Mouse (Mus musculus): ENCODE results near the gene Astn2. TPM values are rescaled to one million over a fixed set of nuclear protein-coding genes. Genes with fewer than 3 reads are reported as not detected.

Gene Astn2
- polyA plus RNA-seq, 1 experiment, result not detected

DNA sequence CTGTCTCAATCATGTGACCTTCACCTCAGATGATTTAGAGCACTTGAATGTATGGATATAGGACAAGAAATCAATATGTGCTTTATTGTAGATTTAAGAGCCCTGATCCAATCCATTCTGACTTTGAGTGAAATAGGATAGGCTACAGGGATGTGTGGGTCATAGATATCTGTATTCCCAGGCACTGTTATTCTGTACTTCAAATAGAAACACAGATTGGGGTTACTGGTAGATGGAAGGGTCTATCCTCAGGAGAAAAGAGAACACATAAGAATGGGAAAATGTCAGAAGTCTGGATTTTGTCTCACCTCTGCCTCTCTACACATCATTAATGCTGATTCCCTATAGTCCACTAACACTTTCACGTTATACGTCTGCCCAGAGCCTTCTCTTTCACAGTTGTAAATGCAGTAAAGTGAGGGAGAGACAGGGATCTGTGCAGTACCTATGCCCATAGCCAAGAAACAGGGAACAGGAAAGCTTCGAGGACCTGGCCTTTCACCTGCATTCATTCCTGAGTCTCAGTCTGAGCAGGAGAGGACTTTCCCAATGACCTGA is 981.3 kb downstream of the Astn2 start:
- Histone ChIP-seq H3K4me3 (no peak overlapping the region), H3K4me2 (ENCODE audit: low read depth) (no peak overlapping the region), H3ac (ENCODE audit: control insufficient read depth, insufficient read length) (no peak overlapping the region), H3K79me2 (ENCODE audit: control insufficient read depth, insufficient read depth) (no peaks in the 10 kb centered on the region), H3K36me3 (ENCODE audit: control insufficient read depth, insufficient read depth) (no peaks in the 10 kb centered on the region), H3K27me3 (ENCODE audit: control insufficient read depth, insufficient read depth, insufficient read length) (no peaks in the 10 kb centered on the region)
- TF ChIP-seq TCF3 (IDR thresholded peaks at IDR 0.05; ENCODE audit: insufficient read length, low read depth), result no peak
- no peak for TF ChIP-seq USF1 (IDR thresholded peaks at IDR 0.05; ENCODE audit: low read depth)
- no peak for TF ChIP-seq MYOG (IDR thresholded peaks at IDR 0.05; ENCODE audit: control insufficient read depth in 1 of 3, insufficient read depth in 1 of 3, insufficient read length in 2 of 3, low read depth in 2 of 3)
- no peak for TF ChIP-seq MYOD1 (IDR thresholded peaks at IDR 0.05; ENCODE audit: control insufficient read depth in 1 of 3, insufficient read length in 2 of 3, low read depth in 2 of 3)
- no peak for TF ChIP-seq MAX (IDR thresholded peaks at IDR 0.05; ENCODE audit: low read depth)
- TF ChIP-seq POLR2A (IDR thresholded peaks at IDR 0.05; ENCODE audit: insufficient read length, low read depth), result no peak
- no peak for TF ChIP-seq SRF (IDR thresholded peaks at IDR 0.05; ENCODE audit: control insufficient read depth, insufficient read length, low read depth)
- TF ChIP-seq CEBPB (IDR thresholded peaks at IDR 0.05; ENCODE audit: insufficient read depth, poor library complexity, severe bottlenecking), result no peak
- TF ChIP-seq TCF12 (IDR thresholded peaks at IDR 0.05; ENCODE audit: insufficient read depth, poor library complexity, severe bottlenecking), result no peak
- TF ChIP-seq REST (IDR thresholded peaks at IDR 0.05; ENCODE audit: insufficient read depth, insufficient read length), result no peak

DNA sequence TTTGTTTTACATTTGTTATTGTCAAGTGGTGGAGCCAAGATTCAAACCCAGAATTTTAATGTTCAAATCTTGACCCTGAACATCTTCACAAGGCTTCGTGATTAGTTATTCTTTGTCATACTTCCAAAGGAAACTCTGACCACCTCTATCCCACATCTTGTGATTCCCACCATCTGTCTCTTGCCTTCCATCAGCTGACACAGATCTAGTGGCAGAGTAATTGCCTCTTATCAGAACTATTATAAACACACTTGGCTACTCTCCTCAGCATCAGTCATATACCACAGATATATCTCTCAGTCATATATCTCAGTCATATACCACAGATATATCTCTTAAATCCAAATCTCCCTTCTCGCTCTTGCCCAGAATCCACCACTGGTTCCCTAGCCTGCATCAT is 983.1 kb downstream of the Astn2 start:
- TF ChIP-seq USF1 (IDR thresholded peaks at IDR 0.05; ENCODE audit: low read depth) (no peak), MAX (IDR thresholded peaks at IDR 0.05; ENCODE audit: low read depth) (no peak), TCF3 (IDR thresholded peaks at IDR 0.05; ENCODE audit: insufficient read length, low read depth) (no peak), POLR2A (IDR thresholded peaks at IDR 0.05; ENCODE audit: insufficient read length, low read depth) (no peak), TCF12 (IDR thresholded peaks at IDR 0.05; ENCODE audit: insufficient read depth, poor library complexity, severe bottlenecking) (no peak), SRF (IDR thresholded peaks at IDR 0.05; ENCODE audit: control insufficient read depth, insufficient read length, low read depth) (no peak), MYOG (IDR thresholded peaks at IDR 0.05; ENCODE audit: control insufficient read depth in 1 of 3, insufficient read depth in 1 of 3, insufficient read length in 2 of 3, low read depth in 2 of 3) (no peak)

DNA sequence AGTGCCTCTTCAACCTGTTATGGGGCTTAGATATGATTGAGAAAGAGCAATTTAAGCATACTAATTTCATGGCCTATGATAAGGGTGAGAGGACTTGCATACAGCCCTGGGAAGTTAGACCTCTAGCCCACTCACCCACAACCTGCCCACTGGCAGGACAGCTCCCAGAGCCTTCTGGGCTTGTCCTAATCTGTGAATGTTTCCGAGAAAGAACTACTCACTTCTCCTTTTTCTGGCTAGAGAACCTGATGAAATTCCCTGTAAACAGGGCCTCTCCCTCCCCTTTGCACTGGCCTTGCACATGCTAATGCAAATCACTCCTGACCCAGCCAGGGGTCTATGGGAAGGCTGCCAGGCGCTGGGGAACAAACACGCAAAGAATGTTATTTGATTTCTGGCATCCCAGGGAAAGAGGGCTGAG is 983.9 kb downstream of the Astn2 start:
- Histone ChIP-seq H3K4me2 (ENCODE audit: low read depth) (no peak overlapping the region), H3K4me3 (no peak overlapping the region), H3K27me3 (ENCODE audit: control insufficient read depth, insufficient read depth, insufficient read length) (no peaks in the 10 kb centered on the region), H3K79me2 (ENCODE audit: control insufficient read depth, insufficient read depth) (no peaks in the 10 kb centered on the region), H3K36me3 (ENCODE audit: control insufficient read depth, insufficient read depth) (no peaks in the 10 kb centered on the region), H3ac (ENCODE audit: control insufficient read depth, insufficient read length) (no peak overlapping the region)
- TF ChIP-seq CEBPB (IDR thresholded peaks at IDR 0.05; ENCODE audit: insufficient read depth, poor library complexity, severe bottlenecking) (peak; percentile 88), SRF (IDR thresholded peaks at IDR 0.05; ENCODE audit: control insufficient read depth, insufficient read length, low read depth) (no peak)

More for the DNA sequence above, 983.1 kb downstream of the Astn2 start:
- Histone ChIP-seq H3K79me2 (ENCODE audit: control insufficient read depth, insufficient read depth) (no peaks in the 10 kb centered on the region), H3K27me3 (ENCODE audit: control insufficient read depth, insufficient read depth, insufficient read length) (no peaks in the 10 kb centered on the region), H3ac (ENCODE audit: control insufficient read depth, insufficient read length) (no peak overlapping the region), H3K36me3 (ENCODE audit: control insufficient read depth, insufficient read depth) (no peaks in the 10 kb centered on the region), H3K4me2 (ENCODE audit: low read depth) (no peak overlapping the region), H3K4me3 (no peak overlapping the region)

DNA sequence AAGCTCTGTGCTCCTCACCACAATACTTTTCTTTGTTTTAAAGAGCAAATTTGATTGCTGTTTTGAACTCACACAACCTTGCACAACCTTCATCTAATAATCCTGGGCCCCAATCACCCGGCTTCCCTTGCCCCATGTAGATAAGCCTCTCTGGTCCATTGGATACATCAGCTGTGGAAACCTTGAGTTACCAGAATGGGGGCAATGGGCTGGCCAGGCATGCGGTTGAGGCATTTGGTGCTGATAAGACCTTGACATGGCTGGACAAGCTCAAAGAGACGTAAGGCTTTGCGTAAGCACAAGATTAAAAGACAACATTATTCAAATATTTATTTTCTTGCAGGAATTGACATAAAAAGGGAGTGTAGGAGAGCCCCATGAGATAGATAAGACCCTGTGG is 988.9 kb downstream of the Astn2 start:
- no peaks in the 10 kb centered on the region for H3K27me3 ChIP-seq (ENCODE audit: control insufficient read depth, insufficient read depth, insufficient read length)
- H3K36me3 ChIP-seq (ENCODE audit: control insufficient read depth, insufficient read depth), result no peaks in the 10 kb centered on the region
- no peak overlapping the region for H3K4me3 ChIP-seq
- no peaks in the 10 kb centered on the region for H3K79me2 ChIP-seq (ENCODE audit: control insufficient read depth, insufficient read depth)
- no peak overlapping the region for H3ac ChIP-seq (ENCODE audit: control insufficient read depth, insufficient read length)
- H3K4me2 ChIP-seq (ENCODE audit: low read depth), result no peak overlapping the region
- TF ChIP-seq MYOG (IDR thresholded peaks at IDR 0.05; ENCODE audit: control insufficient read depth in 1 of 3, insufficient read depth in 1 of 3, insufficient read length in 2 of 3, low read depth in 2 of 3), result no peak
- no peak for TF ChIP-seq POLR2AphosphoS2 (IDR thresholded peaks at IDR 0.05; ENCODE audit: insufficient read length, low read depth)
- no peak for TF ChIP-seq POLR2A (IDR thresholded peaks at IDR 0.05; ENCODE audit: insufficient read length, low read depth)
- no peak for TF ChIP-seq MAX (IDR thresholded peaks at IDR 0.05; ENCODE audit: low read depth)
- no peak for TF ChIP-seq MYOD1 (IDR thresholded peaks at IDR 0.05; ENCODE audit: control insufficient read depth in 1 of 3, insufficient read length in 2 of 3, low read depth in 2 of 3)
- no peak for TF ChIP-seq CEBPB (IDR thresholded peaks at IDR 0.05; ENCODE audit: insufficient read depth, poor library complexity, severe bottlenecking)
- TF ChIP-seq E2F4 (IDR thresholded peaks at IDR 0.05; ENCODE audit: insufficient read depth), result no peak
- no peak for TF ChIP-seq REST (IDR thresholded peaks at IDR 0.05; ENCODE audit: insufficient read depth, insufficient read length)
- TF ChIP-seq USF1 (IDR thresholded peaks at IDR 0.05; ENCODE audit: low read depth), result no peak
- TF ChIP-seq TCF3 (IDR thresholded peaks at IDR 0.05; ENCODE audit: insufficient read length, low read depth), result no peak
- no peak for TF ChIP-seq TCF12 (IDR thresholded peaks at IDR 0.05; ENCODE audit: insufficient read depth, poor library complexity, severe bottlenecking)
- no peak for TF ChIP-seq SRF (IDR thresholded peaks at IDR 0.05; ENCODE audit: control insufficient read depth, insufficient read length, low read depth)

DNA sequence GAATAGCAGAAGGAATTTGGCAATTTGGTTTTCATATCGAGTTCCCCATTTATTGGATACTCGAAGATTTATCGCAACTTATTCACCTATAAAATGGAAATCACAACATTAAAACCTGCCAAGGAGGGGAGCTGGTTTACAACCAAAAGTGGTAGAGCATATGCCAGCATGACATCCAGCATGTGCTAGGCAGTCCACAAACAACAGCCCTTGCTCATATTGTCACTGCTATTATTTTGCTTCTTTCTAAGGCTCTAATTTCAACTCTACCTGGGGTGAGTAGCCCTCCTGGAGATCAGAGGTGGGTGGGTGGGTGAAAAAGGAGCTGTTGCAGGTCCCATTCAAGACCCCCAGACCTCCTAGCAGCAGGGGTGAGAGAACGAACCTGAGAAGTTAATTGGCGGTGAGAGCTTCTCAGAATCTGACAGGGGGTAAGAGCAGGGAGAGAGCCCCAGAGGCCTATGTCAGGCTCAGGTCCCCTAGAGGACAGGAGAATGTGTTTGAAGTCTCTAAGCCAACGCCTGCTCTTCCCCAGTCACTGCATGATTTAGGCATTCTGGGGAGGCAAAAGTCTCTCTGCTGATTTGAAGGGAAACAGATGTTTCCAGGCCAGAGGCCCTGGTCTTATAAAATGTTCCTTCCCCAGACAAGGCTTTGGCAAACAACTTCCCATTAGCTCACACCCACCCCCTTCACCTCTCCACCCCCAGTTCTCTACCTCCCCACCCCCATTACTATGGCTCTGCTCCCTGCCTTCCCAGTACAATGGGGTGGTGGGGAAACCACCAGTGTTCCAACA is 1001.4 kb downstream of the Astn2 start:
- H3K4me3 ChIP-seq, result no peak overlapping the region
- no peak for TF ChIP-seq MYOG (IDR thresholded peaks at IDR 0.05; ENCODE audit: control insufficient read depth in 1 of 3, insufficient read depth in 1 of 3, insufficient read length in 2 of 3, low read depth in 2 of 3)
- no peak for TF ChIP-seq POLR2AphosphoS2 (IDR thresholded peaks at IDR 0.05; ENCODE audit: insufficient read length, low read depth)
- TF ChIP-seq USF1 (IDR thresholded peaks at IDR 0.05; ENCODE audit: low read depth), result no peak
- no peak for TF ChIP-seq CEBPB (IDR thresholded peaks at IDR 0.05; ENCODE audit: insufficient read depth, poor library complexity, severe bottlenecking)
- TF ChIP-seq POLR2A (IDR thresholded peaks at IDR 0.05; ENCODE audit: insufficient read length, low read depth), result no peak
- TF ChIP-seq TCF12 (IDR thresholded peaks at IDR 0.05; ENCODE audit: insufficient read depth, poor library complexity, severe bottlenecking), result no peak
- TF ChIP-seq MAX (IDR thresholded peaks at IDR 0.05; ENCODE audit: low read depth), result no peak
- no peak for TF ChIP-seq MYOD1 (IDR thresholded peaks at IDR 0.05; ENCODE audit: control insufficient read depth in 1 of 3, insufficient read length in 2 of 3, low read depth in 2 of 3)
- TF ChIP-seq E2F4 (IDR thresholded peaks at IDR 0.05; ENCODE audit: insufficient read depth), result no peak
- TF ChIP-seq REST (IDR thresholded peaks at IDR 0.05; ENCODE audit: insufficient read depth, insufficient read length), result no peak
- no peak for TF ChIP-seq TCF3 (IDR thresholded peaks at IDR 0.05; ENCODE audit: insufficient read length, low read depth)
- TF ChIP-seq SRF (IDR thresholded peaks at IDR 0.05; ENCODE audit: control insufficient read depth, insufficient read length, low read depth), result no peak
- H3K79me2 ChIP-seq (ENCODE audit: control insufficient read depth, insufficient read depth), result no peaks in the 10 kb centered on the region
- no peak overlapping the region for H3ac ChIP-seq (ENCODE audit: control insufficient read depth, insufficient read length)
- no peak overlapping the region for H3K4me2 ChIP-seq (ENCODE audit: low read depth)
- no peaks in the 10 kb centered on the region for H3K27me3 ChIP-seq (ENCODE audit: control insufficient read depth, insufficient read depth, insufficient read length)
- no peaks in the 10 kb centered on the region for H3K36me3 ChIP-seq (ENCODE audit: control insufficient read depth, insufficient read depth)

Data from myocyte (in vitro differentiated cells).